Mouse (Mus musculus) CH12F3 (cell line): ENCODE results near the gene Dennd2d.

Experiments used
- in situ Hi-C: fragments of 300-500 bp; cut with MboI; formaldehyde crosslinking; loops from 2 replicates; pipeline ENCODE4 v1.14.3; 2020; ENCODE audit warnings: low sequenced_read_pairs

Gene Dennd2d

DNA sequence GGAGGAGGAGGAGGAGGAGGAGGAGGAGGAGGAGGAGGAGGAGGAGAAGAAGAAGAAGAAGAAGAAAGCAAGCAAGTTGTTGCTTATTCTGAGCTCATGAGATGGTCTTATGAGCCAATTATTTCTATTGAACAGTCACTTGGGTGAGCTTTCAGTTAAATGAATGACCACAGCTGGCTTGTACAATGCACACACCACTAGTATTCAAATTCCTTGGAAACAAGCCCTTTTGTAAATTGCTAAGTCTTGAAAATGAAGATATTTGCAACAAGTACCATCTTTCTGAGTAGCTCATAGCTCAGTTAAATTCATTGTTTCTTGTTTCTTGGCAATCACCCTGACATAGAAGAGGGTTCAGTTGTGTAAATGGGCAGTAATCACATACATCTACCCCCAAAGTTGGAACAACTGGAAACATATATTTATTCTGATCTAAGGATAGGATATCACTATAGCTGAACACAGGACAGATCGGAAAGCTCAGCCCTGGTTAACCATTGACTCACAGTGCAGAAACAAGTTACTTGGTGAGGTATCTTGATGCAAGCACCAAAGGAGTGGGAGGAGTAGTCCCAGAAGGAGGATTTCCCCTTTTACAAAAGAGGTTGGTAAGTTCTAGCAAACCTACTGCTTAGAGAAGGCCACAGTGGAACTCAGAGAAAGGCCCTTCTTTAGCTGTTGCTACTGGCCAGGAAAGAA is 13.3 kb downstream of the Dennd2d start:
- in situ Hi-C loops = no loop called here

DNA sequence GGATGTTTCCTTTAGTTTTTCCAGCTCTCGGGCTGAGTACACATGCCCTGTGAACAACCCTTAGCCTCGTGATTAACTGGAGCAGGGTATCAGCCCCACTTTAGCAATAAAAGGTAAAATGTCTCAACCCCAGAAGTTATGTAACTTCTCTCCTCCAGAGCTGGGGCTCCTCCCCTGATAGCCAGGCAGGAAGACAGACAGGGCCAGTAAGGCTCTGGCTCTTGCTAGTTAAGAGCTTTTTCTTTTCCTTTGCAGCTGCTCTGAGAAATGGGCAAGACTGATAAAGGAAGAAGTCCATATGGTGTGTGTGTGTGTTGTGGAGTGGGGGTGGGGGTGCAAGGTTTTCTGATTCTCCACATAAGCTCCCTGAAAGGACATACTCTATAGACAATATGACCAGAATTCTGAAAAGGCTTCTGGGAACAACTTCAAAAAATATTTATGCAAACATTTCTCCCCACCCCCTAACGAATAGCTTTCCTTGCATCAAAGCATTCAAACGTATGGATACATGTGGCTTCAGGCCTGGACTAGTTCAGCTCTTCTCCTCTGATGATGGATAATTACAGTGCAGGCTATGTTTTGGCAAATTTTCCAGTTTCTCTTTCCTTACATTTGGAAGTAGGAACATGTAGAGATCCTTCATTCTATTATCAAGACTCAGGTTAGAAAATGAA is 14.0 kb downstream of the Dennd2d start:
- in situ Hi-C loops = no loop called here

DNA sequence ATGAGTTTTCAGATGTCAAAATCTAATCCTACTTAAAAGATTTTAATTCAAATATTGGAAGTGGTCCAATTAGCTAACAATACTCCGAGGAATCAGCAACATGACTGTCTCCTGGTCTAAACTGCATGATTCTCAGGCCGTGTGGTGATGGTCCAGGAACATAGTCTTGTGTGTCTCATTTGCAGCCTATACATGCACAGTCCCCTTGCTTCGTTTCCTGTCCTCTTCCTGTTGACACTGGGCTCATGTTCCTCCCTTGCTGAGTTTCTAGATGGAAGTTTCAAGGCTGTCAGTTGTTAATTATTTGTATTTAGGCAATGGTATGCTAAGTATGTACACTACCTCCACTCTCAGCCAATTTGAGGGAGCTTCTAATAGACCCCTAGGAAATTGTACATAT is 14.8 kb downstream of the Dennd2d start:
- in situ Hi-C loops = no loop called here

DNA sequence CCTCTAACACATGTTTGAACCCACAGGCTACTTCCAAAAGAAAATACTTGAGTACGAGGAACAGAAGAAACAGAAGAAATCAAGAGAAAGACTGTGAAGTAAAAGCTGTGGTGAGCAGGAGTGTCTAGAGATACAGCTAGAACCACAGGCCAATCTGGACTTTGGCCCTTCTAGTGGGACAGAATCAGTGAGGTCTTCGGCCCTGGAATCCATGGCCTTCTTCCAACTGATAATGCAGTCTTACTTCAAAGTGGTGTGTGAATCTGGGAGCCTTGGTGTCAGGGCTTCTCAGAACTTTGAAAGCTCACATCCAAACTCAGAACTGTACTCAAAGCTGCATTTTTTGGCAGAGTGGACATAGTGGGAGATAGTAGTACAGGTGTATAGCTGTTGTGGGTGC is 18.3 kb downstream of the Dennd2d start:
- in situ Hi-C loops = no loop called here

DNA sequence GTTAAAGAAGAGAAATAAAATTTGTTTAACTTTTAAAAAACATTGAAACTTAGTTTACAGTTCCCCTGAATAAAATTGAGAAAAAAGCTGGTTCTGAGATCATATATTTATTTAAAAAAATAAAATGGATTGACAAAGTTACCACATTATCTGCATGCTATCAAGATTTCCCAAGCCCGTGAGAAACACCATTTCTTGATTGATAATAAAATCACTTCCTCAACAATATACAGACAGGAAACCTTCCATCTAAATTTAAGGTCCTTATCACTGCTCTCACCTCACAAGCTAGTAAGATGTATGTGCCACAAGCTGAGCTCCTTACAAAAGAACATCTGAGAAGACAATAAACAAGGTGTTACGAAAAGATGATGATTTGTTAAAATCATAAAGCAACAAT is 20.7 kb downstream of the Dennd2d start:
- in situ Hi-C loops = no loop called here

DNA sequence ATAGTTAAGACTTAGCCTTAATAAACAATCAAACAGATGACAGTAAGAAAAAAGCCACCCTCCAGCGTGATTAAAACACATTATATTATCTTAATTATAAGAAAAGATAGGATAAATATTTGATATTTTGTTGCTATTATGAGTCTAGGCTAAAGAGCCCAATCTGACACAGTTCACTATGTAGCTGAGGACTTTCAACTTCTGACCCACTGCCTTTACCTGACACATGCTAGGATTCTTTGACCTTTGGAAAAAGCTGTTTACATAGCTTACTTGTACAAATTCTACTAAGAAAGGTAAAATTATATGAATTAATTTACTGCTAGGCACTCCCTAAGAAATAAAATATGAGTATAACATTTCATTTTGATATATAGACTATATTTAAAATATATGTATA is 28.5 kb downstream of the Dennd2d start:
- in situ Hi-C loops = no loop called here

DNA sequence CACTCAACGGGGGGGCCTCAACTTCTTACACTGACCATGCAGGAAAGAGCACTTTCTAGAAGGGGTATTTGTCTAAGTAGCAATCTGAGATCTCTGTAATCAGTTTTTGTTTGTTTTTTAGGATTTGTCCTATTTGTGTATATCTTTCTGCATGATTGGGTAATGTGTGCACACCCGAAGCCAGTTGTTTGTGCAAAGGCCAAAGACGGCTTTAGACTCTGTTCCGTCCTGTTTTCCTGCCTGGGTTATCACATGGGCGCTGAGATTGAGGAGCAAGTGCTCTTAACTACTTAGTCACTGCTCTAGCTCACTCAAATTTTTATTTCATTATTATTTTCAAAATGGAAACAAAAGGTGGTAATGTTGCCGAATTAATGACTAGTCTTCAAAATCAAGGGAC is 32.8 kb downstream of the Dennd2d start:
- in situ Hi-C loops = no loop called here

DNA sequence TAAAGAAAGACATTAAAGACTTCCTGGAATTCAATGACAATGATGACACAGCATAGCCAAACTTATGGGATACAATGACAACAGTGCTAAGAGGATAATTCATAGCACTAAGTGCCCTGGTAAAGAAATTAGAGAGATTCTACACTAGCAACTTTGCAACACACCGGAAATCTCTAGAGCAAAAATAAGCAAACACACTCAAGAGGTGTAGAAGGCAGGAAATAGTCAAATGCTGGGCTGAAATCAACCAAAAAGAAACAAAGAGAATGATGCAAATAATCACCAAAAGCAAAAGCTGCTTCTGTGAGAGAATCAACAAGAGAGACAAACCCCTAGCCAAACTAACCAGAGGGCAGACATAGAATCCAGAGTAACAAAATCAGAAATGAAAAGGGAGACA is 40.5 kb downstream of the Dennd2d start:
- in situ Hi-C loops = no loop called here

DNA sequence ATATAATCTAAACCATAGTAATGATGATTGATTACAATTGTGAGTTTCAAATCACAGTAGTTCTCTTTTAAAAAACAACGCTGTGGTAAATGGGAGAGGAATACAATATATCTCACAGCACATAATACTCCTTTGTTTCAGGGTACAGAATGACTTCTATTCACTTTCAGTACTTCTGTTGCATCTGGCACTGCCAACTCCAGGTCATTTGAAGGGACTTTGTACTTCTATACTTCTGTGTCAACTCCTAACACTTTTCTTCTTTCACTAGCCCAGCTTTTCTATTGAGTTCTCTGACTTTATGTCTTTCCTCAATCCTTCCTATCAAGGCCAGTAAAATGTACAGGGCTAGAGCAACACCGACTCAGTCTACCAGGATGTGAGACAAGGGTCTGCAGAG is 44.2 kb downstream of the Dennd2d start:
- in situ Hi-C loops = no loop called here

DNA sequence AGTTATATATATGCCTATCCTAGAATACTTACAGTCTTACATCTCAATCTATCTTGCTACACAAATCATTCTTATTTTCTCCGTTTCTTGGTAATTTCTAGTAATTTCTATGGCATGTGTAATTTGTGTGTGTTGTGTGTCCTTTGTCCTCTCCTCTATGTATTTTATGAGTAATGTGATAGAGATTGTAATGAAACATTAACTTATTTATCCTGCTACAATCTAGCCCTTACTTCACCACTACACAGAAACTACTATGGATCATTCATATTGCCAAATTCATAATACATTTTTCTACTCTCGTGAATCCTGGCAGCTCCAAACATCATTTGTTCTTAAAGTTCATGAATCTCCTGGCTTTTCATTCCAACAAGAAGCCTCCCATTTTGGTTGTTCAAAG is 45.8 kb downstream of the Dennd2d start:
- in situ Hi-C loops = no loop called here

DNA sequence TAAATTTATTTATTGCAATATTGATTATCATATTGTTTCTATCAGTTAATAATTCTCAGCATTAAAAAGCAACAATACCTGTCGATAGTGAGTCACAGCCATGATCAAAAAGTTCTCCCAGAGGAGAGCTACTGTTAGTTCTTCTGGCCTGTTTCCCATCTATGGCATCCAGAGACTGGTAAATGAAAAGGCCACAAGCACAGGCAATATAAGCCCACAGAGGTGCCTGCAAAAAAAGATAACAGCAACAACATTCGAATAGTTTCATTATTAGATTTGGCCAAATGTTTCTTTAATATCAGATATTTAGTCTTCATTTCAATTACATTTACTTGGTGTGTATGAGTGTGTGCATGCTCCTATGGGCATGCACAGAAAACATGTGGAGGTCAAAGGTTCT is 51.1 kb downstream of the Dennd2d start:
- in situ Hi-C loops = no loop called here

DNA sequence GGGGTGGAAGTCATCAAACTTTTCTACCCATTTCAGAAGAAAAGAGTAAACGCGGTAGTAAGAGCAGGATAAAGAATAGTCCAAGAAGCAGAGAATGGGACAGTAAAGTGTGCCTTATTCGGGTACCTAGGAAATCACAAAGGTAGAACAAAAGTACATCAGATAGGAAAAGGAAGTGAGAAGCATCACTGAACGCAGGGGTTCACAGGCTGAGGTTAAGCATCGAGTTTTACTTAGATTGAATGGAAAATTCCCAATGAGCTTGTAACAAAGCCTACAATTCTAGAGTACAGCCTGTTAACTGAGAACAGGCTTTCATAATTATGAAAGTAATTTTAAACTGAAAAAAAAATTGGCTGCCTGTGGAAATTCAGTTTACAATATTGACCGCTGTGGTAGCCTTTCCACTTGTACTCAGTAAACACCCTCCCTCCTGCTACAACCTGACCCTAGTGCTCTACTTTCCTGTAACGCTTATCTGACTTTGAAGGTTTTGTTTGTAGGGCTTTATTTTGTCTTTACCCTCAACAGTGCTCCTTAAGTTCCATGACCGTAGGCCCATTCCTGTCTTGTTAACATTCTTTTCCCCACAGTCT is 62.6 kb downstream of the Dennd2d start:
- in situ Hi-C loops = no loop called here

DNA sequence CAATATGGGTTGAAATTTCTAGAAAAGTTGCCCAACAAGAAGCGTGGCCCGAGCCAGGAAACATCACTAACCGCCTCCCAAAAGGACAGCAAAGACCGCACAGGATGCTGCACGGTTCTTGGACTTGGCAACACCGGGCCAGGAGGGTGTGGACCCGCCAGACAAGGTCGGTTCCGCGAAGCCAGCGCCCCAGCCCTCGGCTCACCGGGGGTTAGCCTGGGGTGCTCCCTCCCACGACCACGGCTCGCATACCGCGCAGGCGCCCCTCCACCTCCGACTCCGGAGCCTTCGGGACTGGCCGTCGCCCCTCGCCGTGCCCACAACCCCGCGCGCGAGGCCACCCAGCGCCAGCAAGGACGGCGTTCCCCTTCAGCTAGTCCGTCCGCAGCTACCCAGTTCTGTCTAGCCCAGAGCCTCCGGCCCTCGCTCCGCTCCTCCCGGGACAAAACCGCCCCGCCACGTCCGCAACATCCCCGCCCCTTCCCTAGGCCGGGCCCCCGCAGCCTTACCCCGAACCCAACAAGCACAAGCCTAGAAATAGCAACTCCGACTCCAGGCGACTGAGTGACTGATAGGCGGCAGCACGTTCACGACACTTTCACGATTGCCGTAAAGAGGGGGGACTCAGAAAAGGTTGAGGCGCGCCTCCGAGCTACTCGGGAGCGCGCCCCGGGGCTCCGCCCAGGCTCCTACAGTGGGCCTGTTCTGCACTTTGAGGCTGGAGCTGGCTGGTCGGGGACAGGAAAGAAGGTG is 65.1 kb downstream of the Dennd2d start, which contains the start of the genes Dram2 and Cept1:
TSS of gene Dram2 (plus strand) at position 628 of the 753 bp plus-strand sequence.
TSS of gene Cept1 (minus strand) at position 632 of the 753 bp plus-strand sequence.
- in situ Hi-C loops = no loop called here

DNA sequence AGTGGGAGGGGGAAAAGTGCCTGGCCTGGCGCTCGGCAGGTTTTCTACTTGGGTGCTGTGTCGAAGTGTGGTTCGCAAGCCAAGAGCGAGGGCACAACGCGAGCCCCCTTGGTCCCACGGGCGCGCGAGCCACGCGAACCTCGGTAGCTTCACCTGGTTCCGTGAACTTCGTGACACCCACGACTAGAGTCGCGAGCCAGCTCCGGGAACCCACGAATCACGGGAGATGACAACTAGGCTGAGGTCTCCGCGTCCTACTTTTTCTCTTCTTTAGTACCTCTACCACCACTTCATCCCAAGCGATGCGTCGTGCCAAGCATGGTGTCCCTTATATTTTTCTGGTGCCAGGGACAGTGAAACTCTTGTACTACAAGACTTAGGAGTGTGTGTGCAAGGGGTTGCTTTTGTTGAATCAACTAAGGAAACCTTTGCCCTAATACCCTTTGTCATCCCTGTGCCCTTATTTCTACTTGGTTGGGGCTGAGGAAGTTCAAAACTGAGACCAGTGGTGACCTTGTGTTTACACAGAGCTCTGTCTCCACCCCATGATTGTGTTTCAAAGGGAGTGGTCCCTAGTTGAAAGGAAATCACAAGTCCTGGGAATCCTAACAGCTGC is 65.8 kb downstream of the Dennd2d start:
- in situ Hi-C loops = no loop called here

DNA sequence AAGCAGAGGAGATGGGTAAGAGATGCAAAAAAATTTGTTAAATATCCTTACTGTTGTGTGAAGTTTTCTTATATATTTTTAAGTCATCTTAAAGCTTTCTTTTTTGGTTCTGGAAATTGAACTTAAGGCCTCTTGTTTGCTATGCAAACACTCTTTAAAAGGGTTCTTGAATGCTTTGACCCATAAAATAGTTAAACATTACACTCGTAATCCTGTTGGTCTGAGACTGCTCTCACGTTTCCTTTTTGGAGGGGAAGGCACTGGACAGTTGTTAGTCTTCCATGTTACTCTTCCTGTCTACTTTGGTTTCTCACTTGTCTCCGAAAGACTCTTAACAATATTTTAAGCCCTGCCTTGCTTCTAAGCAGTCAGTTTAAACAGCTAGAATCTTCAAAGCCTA is 66.8 kb downstream of the Dennd2d start:
- in situ Hi-C loops = no loop called here
